24 mouse cellular contexts compared by ENCODE assay signal in genomic region chr11:116690701-116691575, GRCm38 (mm10). TPM values are rescaled to one million over a fixed set of nuclear protein-coding genes. Genes with fewer than 3 reads are reported as not detected.
A peak's percentile ranks its signal among the peaks of the same experiment; 100 is the strongest.
DNase-seq lines count a peak whose midpoint lies in the region; ATAC-seq and TF ChIP-seq lines count a peak whose summit lies in the region.
"Had no signal": no experiment of that assay in that cellular context is flagged by ENCODE, and none has a peak within 500 bp of the region (broad histone marks: within the 10 kb centered on the region; RNA-seq: fewer than 3 reads in every experiment).

No protein-coding gene starts in this region.

- H3K27ac ChIP-seq in lung, postnatal 0 days (ENCODE audit: low read length) = peak overlapping the region; percentile 14; the same call in 1 of the 2 replicates
- H3K27ac ChIP-seq in intestine, embryonic 16.5 days (ENCODE audit: low read length) = peak overlapping the region; percentile 73
- no peak overlapping the region for H3K27ac ChIP-seq in layer of hippocampus, adult 2 months
- H3K27ac ChIP-seq: embryonic facial prominence, embryonic 12.5 days; forebrain, embryonic 15.5 days; gastrocnemius, adult 2 months; hindbrain, embryonic 15.5 days had no signal

- WGBS in lung, postnatal 0 days = 63% methylated on average over 18 of the region's 18 CpGs
- WGBS in intestine, embryonic 16.5 days = 43% methylated on average over 18 of the region's 18 CpGs

- peak; percentile 21; the same call in 1 of the 2 replicates for ATAC-seq in lung, postnatal 0 days
- ATAC-seq in intestine, embryonic 16.5 days = peak; percentile 69
- ATAC-seq: forebrain, embryonic 15.5 days; midbrain, embryonic 16.5 days had no signal

- H3K4me3 ChIP-seq in lung, postnatal 0 days (ENCODE audit: low read depth, low read length) = no peak overlapping the region
- H3K4me3 ChIP-seq in intestine, embryonic 16.5 days (ENCODE audit: low read length) = no peak overlapping the region
- no peak overlapping the region for H3K4me3 ChIP-seq in layer of hippocampus, adult 2 months
- H3K4me3 ChIP-seq: embryonic facial prominence, embryonic 12.5 days; forebrain, embryonic 15.5 days; gastrocnemius, adult 2 months; heart, embryonic 12.5 days; hindbrain, embryonic 15.5 days had no signal

- H3K27me3 ChIP-seq in lung, postnatal 0 days (replicated peaks; ENCODE audit: insufficient read depth, low read length) = no peaks in the 10 kb centered on the region
- peaks cover 13% of the 10 kb centered on the region; the same call in 1 of the 2 replicates for H3K27me3 ChIP-seq in intestine, embryonic 16.5 days (replicated peaks; ENCODE audit: control insufficient read depth, insufficient read depth, low read length)

- H3K4me1 ChIP-seq in lung, postnatal 0 days (ENCODE audit: insufficient read depth, low read depth, low read length) = peaks cover 4% of the 10 kb centered on the region; the same call in 1 of the 2 replicates
- H3K4me1 ChIP-seq in intestine, embryonic 16.5 days (ENCODE audit: control insufficient read depth, insufficient read depth, low read length) = peaks cover 24% of the 10 kb centered on the region

- peak; percentile 57 for DNase-seq in lung, postnatal 0 days (ENCODE audit: low spot score)
- no peak for DNase-seq in lung, postnatal 10 days
- peak; percentile 81 to 83 for DNase-seq in kidney, postnatal 36 days
- peak; percentile 83 for DNase-seq in yolk sac, embryonic 10.5 days (ENCODE audit: low spot score)
- DNase-seq in layer of hippocampus, adult 2 months (ENCODE audit: low spot score in 2 of 2) = no peak
- no peak for DNase-seq in right cerebral cortex, postnatal 10 days (ENCODE audit: low spot score in 2 of 2)
- DNase-seq: adrenal gland, adult 2 months; cerebellum, adult 11-12 months; gastrocnemius, adult 2 months; heart, postnatal 36 days; layer of hippocampus, postnatal 36 days; lung, adult 2 months; right cerebral cortex, postnatal 25 days; thymus, adult 18-20 months had no signal

- no peak overlapping the region for H3K9ac ChIP-seq in lung, postnatal 0 days (replicated peaks; ENCODE audit: low read depth)
- peak overlapping the region; percentile 33; the same call in 1 of the 2 replicates for H3K9ac ChIP-seq in intestine, embryonic 16.5 days (ENCODE audit: low read depth, low read length)
- H3K9ac ChIP-seq: embryonic facial prominence, embryonic 12.5 days; forebrain, embryonic 15.5 days; heart, embryonic 12.5 days; hindbrain, embryonic 15.5 days had no signal

- no peak for TF ChIP-seq EP300 in lung, postnatal 0 days (IDR thresholded peaks at IDR 0.05)

- no peaks in the 10 kb centered on the region; the same call in 1 of the 2 replicates for H3K36me3 ChIP-seq in lung, postnatal 0 days (ENCODE audit: insufficient read depth, low read length)
- no peaks in the 10 kb centered on the region for H3K36me3 ChIP-seq in intestine, embryonic 16.5 days (ENCODE audit: control insufficient read depth, insufficient read depth, low read length)
- H3K36me3 ChIP-seq: forebrain, embryonic 15.5 days; heart, embryonic 12.5 days; hindbrain, embryonic 15.5 days had no signal

- H3K9me3 ChIP-seq in lung, postnatal 0 days (ENCODE audit: low read length) = no peaks in the 10 kb centered on the region
- no peaks in the 10 kb centered on the region for H3K9me3 ChIP-seq in intestine, embryonic 16.5 days (ENCODE audit: control insufficient read depth, low read length)
- H3K9me3 ChIP-seq: embryonic facial prominence, embryonic 12.5 days; forebrain, embryonic 15.5 days; heart, embryonic 12.5 days; hindbrain, embryonic 15.5 days had no signal

- TF ChIP-seq CTCF in lung, postnatal 0 days (IDR thresholded peaks at IDR 0.05) = no peak
- TF ChIP-seq CTCF in layer of hippocampus, adult 2 months (conservative IDR thresholded peaks at IDR 0.05) = no peak

- no peak overlapping the region for H3K4me2 ChIP-seq in lung, postnatal 0 days (replicated peaks; ENCODE audit: low read depth, low read length)
- no peak overlapping the region for H3K4me2 ChIP-seq in intestine, embryonic 16.5 days (ENCODE audit: low read depth, low read length)
- H3K4me2 ChIP-seq: embryonic facial prominence, embryonic 12.5 days; forebrain, embryonic 15.5 days; heart, embryonic 12.5 days; hindbrain, embryonic 15.5 days; liver, embryonic 11.5 days had no signal

RNA-seq across cellular contexts. Expression of gene Cygb, which starts 36.8 kb away (rescaled TPM):
- polyA plus RNA-seq in lung, postnatal 0 days (2015; fragmentation: Nextera tagmentation; extraction: Ambion mirVana) = 27.3 and 32.0 TPM in 2 replicates
- 12.3 and 14.4 TPM in 2 replicates for polyA plus RNA-seq in intestine, embryonic 16.5 days (2015; fragmentation: Nextera tagmentation; extraction: Ambion mirVana)
- 10 to 100 TPM; 71.9 to 73.5 TPM for total RNA-seq in layer of hippocampus, adult 2 months (2021)
- total RNA-seq: common myeloid progenitor, adult 5-6 weeks; granulocyte monocyte progenitor cell, adult 5-6 weeks; megakaryocyte progenitor cell, adult 5-6 weeks had no signal

RNA-seq across cellular contexts. Expression of gene Prcd, which starts 37.6 kb away (rescaled TPM):
- 10.9 and 16.4 TPM in 2 replicates for polyA plus RNA-seq in lung, postnatal 0 days (2015; fragmentation: Nextera tagmentation; extraction: Ambion mirVana)
- 1.4 and 1.9 TPM in 2 replicates for polyA plus RNA-seq in intestine, embryonic 16.5 days (2015; fragmentation: Nextera tagmentation; extraction: Ambion mirVana)
- total RNA-seq in layer of hippocampus, adult 2 months (2021) = 1 to 10 TPM; 5.6 to 5.7 TPM
- total RNA-seq: common myeloid progenitor, adult 5-6 weeks; granulocyte monocyte progenitor cell, adult 5-6 weeks had no signal
- polyA plus RNA-seq: heart, embryonic 12.5 days had no signal

Comparison
In these comparisons a context has a peak if more than half of its experiments do, and no peak if none do; other contexts are left out.
1. DNase-seq: peak in lung, postnatal 0 days (single experiment), kidney, postnatal 36 days (2 of 2) and yolk sac, embryonic 10.5 days (single experiment); none in lung, postnatal 10 days (single experiment), layer of hippocampus, adult 2 months (0 of 2) and right cerebral cortex, postnatal 10 days (0 of 2).